Mouse (Mus musculus): ENCODE results near the gene Nos2.
A peak's percentile ranks its signal among the peaks of the same experiment; 100 is the strongest.

DNA sequence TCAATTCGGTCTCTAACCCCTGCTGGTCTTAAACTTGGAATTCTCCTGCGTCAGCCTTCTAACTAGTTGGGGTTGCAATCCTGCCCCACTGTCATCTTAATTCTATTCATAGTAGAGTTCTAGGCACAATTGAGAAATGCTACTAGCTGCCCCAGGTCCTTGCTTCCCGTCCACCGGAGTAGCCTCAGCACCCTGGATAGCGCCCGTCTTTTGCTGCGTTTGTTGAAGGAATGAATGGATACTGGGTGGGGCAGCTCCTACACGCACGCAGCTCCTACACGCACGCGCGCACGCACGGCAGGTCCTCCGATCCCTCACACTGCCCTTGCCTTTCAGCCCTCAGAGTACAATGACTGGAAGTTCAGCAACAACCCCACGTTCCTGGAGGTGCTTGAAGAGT, 31.9 kb downstream of the Nos2 start:
- TF ChIP-seq MYOG (IDR thresholded peaks at IDR 0.05; ENCODE audit: control insufficient read depth in 1 of 3, insufficient read depth in 1 of 3, insufficient read length in 2 of 3, low read depth in 2 of 3) (no peak), POLR2A (IDR thresholded peaks at IDR 0.05; ENCODE audit: insufficient read length, low read depth) (no peak), USF1 (IDR thresholded peaks at IDR 0.05; ENCODE audit: low read depth) (no peak), POLR2AphosphoS2 (IDR thresholded peaks at IDR 0.05; ENCODE audit: insufficient read length, low read depth) (no peak), TCF3 (IDR thresholded peaks at IDR 0.05; ENCODE audit: insufficient read length, low read depth) (no peak), REST (IDR thresholded peaks at IDR 0.05; ENCODE audit: insufficient read depth, insufficient read length) (peak; percentile 89), CEBPB (IDR thresholded peaks at IDR 0.05; ENCODE audit: insufficient read depth, poor library complexity, severe bottlenecking) (no peak), SRF (IDR thresholded peaks at IDR 0.05; ENCODE audit: control insufficient read depth, insufficient read length, low read depth) (no peak), TCF12 (IDR thresholded peaks at IDR 0.05; ENCODE audit: insufficient read depth, poor library complexity, severe bottlenecking) (no peak), MAX (IDR thresholded peaks at IDR 0.05; ENCODE audit: low read depth) (no peak), E2F4 (IDR thresholded peaks at IDR 0.05; ENCODE audit: insufficient read depth) (no peak)
